Mouse (Mus musculus) spleen, postnatal 4 days (tissue): Measurements from ENCODE around the gene Cdh3.
"Not testable (repeated sequence)": the region's sequence is repeated elsewhere in the genome, so short reads cannot be mapped to it uniquely, and the experiment has no call there.

ENCODE experiments used
- DNase-seq, 2 experiments: peaks; one replicate each; pipeline ENCODE4 v3.0.0; 2022; ENCODE audit warnings: low spot score in 2 of 2

Gene Cdh3

GRCm38 (mm10) chr8:106571551-106572172 is 61.0 kb downstream of the Cdh3 start:
- DNase-seq: no peak

- DNase-seq: not testable (repeated sequence)
Measured at GRCm38 (mm10) chr8:106572175-106572574, 61.5 kb downstream of the Cdh3 start.

- not testable (repeated sequence) for DNase-seq
Measured at GRCm38 (mm10) chr8:106573168-106573567, 62.5 kb downstream of the Cdh3 start, which contains the start of gene Gm10073. Gene Gm10073, minus strand, starts transcription at chr8:106573461.

- no peak for DNase-seq
Measured at GRCm38 (mm10) chr8:106574283-106574682, 63.6 kb downstream of the Cdh3 start.

- no peak for DNase-seq
Measured at GRCm38 (mm10) chr8:106576849-106577555, 66.3 kb downstream of the Cdh3 start.

GRCm38 (mm10) chr8:106579510-106579909 is 68.8 kb downstream of the Cdh3 start:
- no peak for DNase-seq

GRCm38 (mm10) chr8:106581344-106582088 is 70.8 kb downstream of the Cdh3 start:
- no peak for DNase-seq

- no peak for DNase-seq
Measured at GRCm38 (mm10) chr8:106584942-106585670, 74.4 kb downstream of the Cdh3 start.

- DNase-seq: no peak
Measured at GRCm38 (mm10) chr8:106585671-106586037, 75.0 kb downstream of the Cdh3 start.

GRCm38 (mm10) chr8:106586896-106587295 is 76.2 kb downstream of the Cdh3 start:
- DNase-seq: no peak

- no peak for DNase-seq
Measured at GRCm38 (mm10) chr8:106588443-106589431, 78.0 kb downstream of the Cdh3 start.

- no peak for DNase-seq
Measured at GRCm38 (mm10) chr8:106592458-106592857, 81.8 kb downstream of the Cdh3 start.

GRCm38 (mm10) chr8:106595623-106596022 is 84.9 kb downstream of the Cdh3 start:
- DNase-seq: not testable (repeated sequence)

GRCm38 (mm10) chr8:106597067-106597466 is 86.4 kb downstream of the Cdh3 start:
- DNase-seq: no peak

GRCm38 (mm10) chr8:106599265-106599979 is 88.7 kb downstream of the Cdh3 start:
- no peak for DNase-seq

GRCm38 (mm10) chr8:106603131-106603819 is 92.6 kb downstream of the Cdh3 start, which contains the start of gene Cdh1:
Gene Cdh1, plus strand, starts transcription at chr8:106603351.
- DNase-seq: peak in 1 of 2 experiments; percentile 65

GRCm38 (mm10) chr8:106603933-106604332 is 93.2 kb downstream of the Cdh3 start:
- DNase-seq: no peak

- no peak for DNase-seq
Measured at GRCm38 (mm10) chr8:106605657-106606056, 95.0 kb downstream of the Cdh3 start.

GRCm38 (mm10) chr8:106606121-106606520 is 95.4 kb downstream of the Cdh3 start:
- no peak for DNase-seq
